Mouse (Mus musculus) heart, postnatal 0 days (tissue): ENCODE measurements at regions not wholly inside any gene's neighbourhood (a gene's known extent, or its start where the extent isn't known, plus 50 kb on each side); places are given as distances from the start of the nearest gene placed in this dataset.
A peak's percentile ranks its signal among the peaks of the same experiment; 100 is the strongest.

Experiments
- ATAC-seq: fragments of 200-750 bp; cut with Nextera tagmentation; 2 replicates; pipeline ENCODE4 v1.8.0; 2017; ENCODE audit warnings: low read depth, moderate number of reproducible peaks, moderate library complexity; ENCODE audit not compliant: insufficient read depth
- DNase-seq: peaks from one replicate; pipeline ENCODE4 v3.0.0-alpha.2; 2016; ENCODE audit warnings: low spot score
- H3K27ac ChIP-seq: fragments of 300-500 bp; sonication (generic); 2 replicates; pipeline ENCODE4 v1.5.1; 2014; ENCODE audit warnings: low read depth, mild to moderate bottlenecking
- H3K27me3 ChIP-seq: fragments of 300-500 bp; sonication (generic); 2 replicates; pipeline ENCODE4 v1.6.1; 2014; ENCODE audit warnings: low read length, mixed read lengths; ENCODE audit not compliant: control insufficient read depth, insufficient read depth
- H3K36me3 ChIP-seq: fragments of 300-500 bp; sonication (generic); replicated peaks from 2 replicates; pipeline ENCODE4 v1.6.1; 2014; ENCODE audit warnings: low read length, mixed read lengths; ENCODE audit not compliant: control insufficient read depth, insufficient read depth
- H3K4me1 ChIP-seq: fragments of 300-500 bp; sonication (generic); 2 replicates; pipeline ENCODE4 v1.6.1; 2014; ENCODE audit warnings: antibody characterized with exemption; ENCODE audit not compliant: control insufficient read depth, insufficient read depth
- H3K4me2 ChIP-seq: fragments of 300-500 bp; sonication (generic); 2 replicates; pipeline ENCODE4 v1.6.1; 2014; ENCODE audit warnings: low read depth, mild to moderate bottlenecking, low read length, moderate library complexity
- H3K4me3 ChIP-seq: fragments of 300-500 bp; sonication (generic); 2 replicates; pipeline ENCODE4 v1.5.1; 2014; ENCODE audit warnings: low read depth, low read length
- H3K9ac ChIP-seq: fragments of 300-500 bp; sonication (generic); replicated peaks from 2 replicates; pipeline ENCODE4 v1.6.1; 2014; ENCODE audit warnings: low read depth, low read length, mixed read lengths
- H3K9me3 ChIP-seq: fragments of 300-500 bp; sonication (generic); replicated peaks from 2 replicates; pipeline ENCODE4 v1.6.1; 2016; ENCODE audit warnings: low read length; ENCODE audit not compliant: control insufficient read depth
- CTCF ChIP-seq: IDR thresholded peaks from 2 replicates; pipeline ENCODE4 v1.5.1; 2016; ENCODE audit warnings: antibody characterized with exemption, control low read depth, low read depth
- EP300 ChIP-seq: IDR thresholded peaks from 2 replicates; pipeline ENCODE4 v1.6.1; 2016; ENCODE audit warnings: antibody characterized with exemption, low read depth
- WGBS: fragments of 180-500 bp; shearing (Covaris S2); extraction: QIAGEN DNeasy Blood & Tissue Kit; methylation state at CpG from one replicate; pipeline ENCODE4 v1.1.7; 2014; 5-methylcytosine and 5-hydroxymethylcytosine counted together

- Histone ChIP-seq H3K27ac (no peak overlapping the region), H3K36me3 (no peaks in the 10 kb centered on the region), H3K9me3 (0 out of 2 replicates have a peak, but pooled peaks cover 4% of the 10 kb centered on the region), H3K9ac (no peak overlapping the region), H3K4me3 (no peak overlapping the region), H3K4me1 (no peaks in the 10 kb centered on the region), H3K4me2 (no peak overlapping the region), H3K27me3 (no peaks in the 10 kb centered on the region)
- TF ChIP-seq EP300 (no peak), CTCF (peak; percentile 89)
- peak; percentile 74 for ATAC-seq
- WGBS: 23% methylated on average over 9 of the region's 9 CpGs
- peak; percentile 66 for DNase-seq
Measured at GRCm38 (mm10) chr11:48588833-48589649, 211.1 kb upstream of the Rack1 start.

- ATAC-seq: 0 out of 2 replicates have a peak, but pooled peaks have one; percentile 17
- WGBS: 79% methylated on average over 3 of the region's 3 CpGs
- Histone ChIP-seq H3K4me2 (no peak overlapping the region), H3K27ac (no peak overlapping the region), H3K9ac (no peak overlapping the region), H3K9me3 (no peaks in the 10 kb centered on the region), H3K4me3 (no peak overlapping the region), H3K36me3 (no peaks in the 10 kb centered on the region), H3K27me3 (no peaks in the 10 kb centered on the region), H3K4me1 (no peaks in the 10 kb centered on the region)
- TF ChIP-seq CTCF (no peak), EP300 (no peak)
- DNase-seq: no peak
Measured at GRCm38 (mm10) chr11:48568769-48569168, 231.4 kb upstream of the Rack1 start.

- Histone ChIP-seq H3K9ac (no peak overlapping the region), H3K27me3 (no peaks in the 10 kb centered on the region), H3K4me1 (no peaks in the 10 kb centered on the region), H3K4me2 (no peak overlapping the region), H3K36me3 (no peaks in the 10 kb centered on the region), H3K9me3 (no peaks in the 10 kb centered on the region), H3K4me3 (no peak overlapping the region), H3K27ac (no peak overlapping the region)
- no peak for TF ChIP-seq EP300
- no peak for TF ChIP-seq CTCF
- ATAC-seq (peak; percentile 60), DNase-seq (peak; percentile 16)
- 32% methylated on average over 6 of the region's 6 CpGs for WGBS
Measured at GRCm38 (mm10) chr11:48567583-48568562, 232.3 kb upstream of the Rack1 start.

DNA sequence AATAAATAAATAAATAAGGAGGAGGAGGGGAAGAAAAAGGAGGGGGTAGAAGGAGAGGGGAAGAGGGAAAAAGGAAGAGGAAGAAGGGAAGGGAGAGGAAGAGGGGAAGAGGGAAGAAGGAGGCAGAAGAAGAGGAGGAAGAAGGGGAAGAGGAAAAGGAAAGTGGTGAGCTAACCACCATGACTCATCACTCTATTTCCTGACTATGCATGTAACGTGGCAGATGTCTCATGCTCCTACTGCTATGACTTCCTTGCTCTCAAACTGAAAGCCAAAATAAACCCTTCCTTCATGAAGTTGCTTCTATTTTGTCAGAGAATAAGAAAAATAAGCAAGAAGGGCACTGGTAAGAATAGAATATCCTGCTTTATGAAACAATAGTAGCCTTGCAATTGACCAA is 242.1 kb upstream of the Rack1 start:
- Histone ChIP-seq H3K27ac (no peak overlapping the region), H3K4me2 (no peak overlapping the region), H3K4me1 (no peaks in the 10 kb centered on the region), H3K9ac (no peak overlapping the region), H3K9me3 (no peaks in the 10 kb centered on the region), H3K27me3 (no peaks in the 10 kb centered on the region), H3K4me3 (no peak overlapping the region), H3K36me3 (no peaks in the 10 kb centered on the region)
- TF ChIP-seq CTCF (no peak), EP300 (no peak)
- DNase-seq (no peak), ATAC-seq (no peak)
- 40% methylated on average over 1 of the region's 1 CpGs for WGBS

GRCm38 (mm10) chr11:48552006-48552405 is 248.1 kb upstream of the Rack1 start:
- no peaks in the 10 kb centered on the region for H3K27me3 ChIP-seq
- no peak for DNase-seq
- no peak overlapping the region for H3K9ac ChIP-seq
- no peak for TF ChIP-seq EP300
- no peak for TF ChIP-seq CTCF
- H3K9me3 ChIP-seq: no peaks in the 10 kb centered on the region
- no peak for ATAC-seq
- H3K4me1 ChIP-seq: no peaks in the 10 kb centered on the region
- H3K36me3 ChIP-seq: no peaks in the 10 kb centered on the region
- H3K4me3 ChIP-seq: no peak overlapping the region
- H3K27ac ChIP-seq: no peak overlapping the region
- no peak overlapping the region for H3K4me2 ChIP-seq
- 69% methylated on average over 3 of the region's 3 CpGs for WGBS
